8 mouse cellular contexts compared by ENCODE assay signal in the genomic region with DNA sequence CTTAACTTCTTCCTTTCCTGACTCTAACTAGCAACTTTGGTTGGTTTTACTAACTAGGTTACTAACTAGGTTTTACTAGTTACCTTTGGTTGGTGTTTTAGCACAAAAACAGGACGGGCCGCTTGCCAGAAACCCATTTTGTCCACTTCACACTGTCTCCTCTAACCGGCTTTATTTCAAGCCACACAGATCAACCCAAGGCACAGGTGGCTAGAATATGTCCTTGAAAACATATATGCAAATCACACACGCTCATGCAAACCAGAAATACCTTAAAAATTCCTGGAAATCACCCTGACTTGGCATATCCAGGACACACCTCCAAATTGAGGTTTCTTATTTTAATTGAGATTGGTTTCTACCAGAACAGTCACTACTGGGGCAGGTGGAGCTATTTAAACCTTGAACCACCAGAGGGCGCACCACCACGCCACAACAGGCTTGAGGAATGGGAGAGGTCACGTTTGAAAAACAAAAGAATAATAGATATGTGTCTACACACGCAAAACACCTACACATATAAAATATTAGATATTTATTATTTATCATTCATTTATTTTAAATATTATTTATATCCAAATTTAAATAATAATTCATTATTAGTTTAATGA. TPM values are rescaled to one million over a fixed set of nuclear protein-coding genes. Genes with fewer than 3 reads are reported as not detected.
DNase-seq lines count a peak whose midpoint lies in the region; ATAC-seq lines count a peak whose summit lies in the region.

No protein-coding gene starts in this region.

- no peaks in the 10 kb centered on the region for H3K4me1 ChIP-seq in heart, embryonic 11.5 days (ENCODE audit: control insufficient read depth, insufficient read depth, low read length)
- H3K4me1 ChIP-seq in forebrain, embryonic 15.5 days, result no peaks in the 10 kb centered on the region
- H3K4me1 ChIP-seq in hindbrain, embryonic 15.5 days (replicated peaks), result no peaks in the 10 kb centered on the region
- H3K4me1 ChIP-seq in midbrain, embryonic 13.5 days (replicated peaks), result no peaks in the 10 kb centered on the region

- no peak overlapping the region for H3K4me3 ChIP-seq in heart, embryonic 11.5 days (ENCODE audit: low read depth, low read length)
- H3K4me3 ChIP-seq in forebrain, embryonic 15.5 days, result no peak overlapping the region
- H3K4me3 ChIP-seq in hindbrain, embryonic 15.5 days, result no peak overlapping the region
- H3K4me3 ChIP-seq in midbrain, embryonic 13.5 days (replicated peaks), result no peak overlapping the region

- ATAC-seq in heart, embryonic 11.5 days (replicated peaks; ENCODE audit: insufficient number of reproducible peaks, low FRiP score, low TSS enrichment), result no peak
- peak; percentile 71 for ATAC-seq in forebrain, embryonic 15.5 days (replicated peaks)
- ATAC-seq in hindbrain, embryonic 15.5 days (ENCODE audit: low FRiP score, low read depth), result peak; percentile 71; the same call in 1 of the 2 replicates
- ATAC-seq in midbrain, embryonic 13.5 days, result peak; percentile 71; the same call in 1 of the 2 replicates

- DNase-seq in heart, adult 18-20 months, result peak; percentile 55 to 86
- DNase-seq in cerebellum, adult 11-12 months, result peak; percentile 32
- peak; percentile 11 to 46 for DNase-seq in left cerebral cortex, adult 8-10 months (ENCODE audit: low spot score in 2 of 2)
- DNase-seq in spleen, adult 12 weeks (ENCODE audit: low spot score), result peak; percentile 55

- H3K27ac ChIP-seq in heart, embryonic 11.5 days (ENCODE audit: low read depth, low read length), result no peak overlapping the region
- no peak overlapping the region for H3K27ac ChIP-seq in forebrain, embryonic 15.5 days (replicated peaks)
- H3K27ac ChIP-seq in hindbrain, embryonic 15.5 days (replicated peaks), result no peak overlapping the region
- H3K27ac ChIP-seq in midbrain, embryonic 13.5 days, result no peak overlapping the region

- H3K9ac ChIP-seq in heart, embryonic 11.5 days (ENCODE audit: low read depth, low read length), result no peak overlapping the region
- H3K9ac ChIP-seq in forebrain, embryonic 15.5 days (replicated peaks), result no peak overlapping the region
- H3K9ac ChIP-seq in hindbrain, embryonic 15.5 days, result no peak overlapping the region
- no peak overlapping the region for H3K9ac ChIP-seq in midbrain, embryonic 13.5 days (replicated peaks)

- no peak overlapping the region for H3K4me2 ChIP-seq in heart, embryonic 11.5 days
- no peak overlapping the region for H3K4me2 ChIP-seq in forebrain, embryonic 15.5 days (replicated peaks)
- H3K4me2 ChIP-seq in hindbrain, embryonic 15.5 days, result no peak overlapping the region
- H3K4me2 ChIP-seq in midbrain, embryonic 13.5 days (replicated peaks), result no peak overlapping the region

- 29% methylated on average over 8 of the region's 8 CpGs for WGBS in heart, embryonic 11.5 days (ENCODE audit: insufficient replicate concordance)
- 33% methylated on average over 8 of the region's 8 CpGs for WGBS in forebrain, embryonic 15.5 days
- WGBS in hindbrain, embryonic 15.5 days, result 31% methylated on average over 8 of the region's 8 CpGs
- WGBS in midbrain, embryonic 13.5 days, result 35% methylated on average over 8 of the region's 8 CpGs

- H3K36me3 ChIP-seq in heart, embryonic 11.5 days (ENCODE audit: control insufficient read depth, insufficient read depth, low read length), result no peaks in the 10 kb centered on the region
- no peaks in the 10 kb centered on the region for H3K36me3 ChIP-seq in forebrain, embryonic 15.5 days
- no peaks in the 10 kb centered on the region for H3K36me3 ChIP-seq in hindbrain, embryonic 15.5 days
- no peaks in the 10 kb centered on the region for H3K36me3 ChIP-seq in midbrain, embryonic 13.5 days

- H3K27me3 ChIP-seq in heart, embryonic 11.5 days (ENCODE audit: control insufficient read depth, insufficient read depth, low read length), result 0 out of 2 replicates have a peak, but pooled peaks cover 3% of the 10 kb centered on the region
- H3K27me3 ChIP-seq in forebrain, embryonic 15.5 days, result no peaks in the 10 kb centered on the region
- no peaks in the 10 kb centered on the region; the same call in 1 of the 2 replicates for H3K27me3 ChIP-seq in hindbrain, embryonic 15.5 days
- no peaks in the 10 kb centered on the region for H3K27me3 ChIP-seq in midbrain, embryonic 13.5 days

- H3K9me3 ChIP-seq in heart, embryonic 11.5 days (replicated peaks; ENCODE audit: control insufficient read depth, low read length), result no peaks in the 10 kb centered on the region
- H3K9me3 ChIP-seq in forebrain, embryonic 15.5 days, result no peaks in the 10 kb centered on the region
- no peaks in the 10 kb centered on the region for H3K9me3 ChIP-seq in hindbrain, embryonic 15.5 days
- no peaks in the 10 kb centered on the region for H3K9me3 ChIP-seq in midbrain, embryonic 13.5 days

RNA-seq across cellular contexts. Expression of a gene that starts 52.1 kb away (rescaled TPM):
- under 1 TPM; 0.12 to 0.28 TPM for total RNA-seq in heart, adult 18-20 months (2021)
- 4.6 and 6.0 TPM in 2 replicates for polyA plus RNA-seq in heart, embryonic 11.5 days (2014; fragmentation: Nextera tagmentation; extraction: Ambion mirVana)
- polyA plus RNA-seq in forebrain, embryonic 15.5 days (2015; fragmentation: Nextera tagmentation; extraction: Ambion mirVana), result 0.87 and 1.4 TPM in 2 replicates
- polyA plus RNA-seq in hindbrain, embryonic 15.5 days (2015; fragmentation: Nextera tagmentation; extraction: Ambion mirVana), result 2.3 and 2.4 TPM in 2 replicates
- total RNA-seq in left cerebral cortex, adult 8-10 months (2022), result under 1 TPM; 0.17 to 0.65 (median 0.28) TPM
- polyA plus RNA-seq in midbrain, embryonic 13.5 days (2015; fragmentation: Nextera tagmentation; extraction: Ambion mirVana), result 0.76 and 1.1 TPM in 2 replicates
